Mouse (Mus musculus) CH12.LX (cell line): ENCODE data around the gene Sorbs2. TPM values are rescaled to one million over a fixed set of nuclear protein-coding genes. Genes with fewer than 3 reads are reported as not detected.

Experiments used
- DNase-seq: peaks from one replicate; pipeline ENCODE4 v3.0.0-alpha.2; 2013; ENCODE audit errors: extremely low read depth
- H3K27ac ChIP-seq: 2 replicates; pipeline ENCODE4 v1.5.1; 2012; ENCODE audit warnings: low read depth, mild to moderate bottlenecking, control low read depth, moderate library complexity; ENCODE audit not compliant: insufficient read depth
- H3K27me3 ChIP-seq: replicated peaks from 2 replicates; pipeline ENCODE3; 2012; ENCODE audit warnings: inconsistent platforms
- H3K36me3 ChIP-seq, 2 experiments: replicated peaks in 1 of 2; 2 replicates each; pipeline versions ENCODE3 to v1.6.1; 2012; ENCODE audit warnings: inconsistent platforms in 1 of 2, low read length in 1 of 2, mild to moderate bottlenecking in 1 of 2, mixed read lengths in 1 of 2, moderate library complexity in 1 of 2; ENCODE audit not compliant: control insufficient read depth in 1 of 2, insufficient read depth in 1 of 2
- H3K4me1 ChIP-seq, 2 experiments: 2 replicates each; pipeline ENCODE4 v1.6.1; 2012; ENCODE audit warnings: inconsistent platforms in 1 of 2, moderate library complexity in 1 of 2; ENCODE audit not compliant: insufficient read depth in 2 of 2, control insufficient read depth in 1 of 2
- H3K4me2 ChIP-seq: 2 replicates; pipeline ENCODE4 v1.6.1; 2012; ENCODE audit warnings: low read depth, mild to moderate bottlenecking, control low read depth; ENCODE audit not compliant: poor library complexity, insufficient read depth, severe bottlenecking
- H3K4me3 ChIP-seq, 3 experiments: fragments of 150-350 bp in 1 of 3; sonication (generic) in 1 of 3; replicated peaks in 1 of 3; 2 replicates each; pipeline versions ENCODE3 to v1.5.1; 2011 to 2012; ENCODE audit warnings: low read depth in 2 of 3, low read length in 2 of 3, mild to moderate bottlenecking in 2 of 3, moderate library complexity in 2 of 3, control low read depth in 1 of 3, improper control_type of control experiment in 1 of 3, inconsistent platforms in 1 of 3, mixed read lengths in 1 of 3; ENCODE audit not compliant: poor library complexity in 1 of 3
- H3K79me2 ChIP-seq: replicated peaks from 2 replicates; pipeline ENCODE4 v1.6.1; 2012; ENCODE audit warnings: mild to moderate bottlenecking, moderate library complexity; ENCODE audit not compliant: control insufficient read depth, poor library complexity, insufficient read depth, severe bottlenecking; ENCODE audit errors: extremely low read depth
- H3K9ac ChIP-seq: 2 replicates; pipeline ENCODE4 v1.6.1; 2012; ENCODE audit warnings: low read depth, mild to moderate bottlenecking, control low read depth, moderate library complexity; ENCODE audit not compliant: insufficient read depth
- H3K9me3 ChIP-seq: replicated peaks from 2 replicates; pipeline ENCODE3; 2012; ENCODE audit warnings: low read length, inconsistent platforms, mixed read lengths
- CHD1 ChIP-seq: IDR thresholded peaks from 2 replicates; pipeline ENCODE4 v1.6.1; 2012; ENCODE audit warnings: low read depth, low read length, improper control_type of control experiment, inconsistent platforms
- CHD2 ChIP-seq: IDR thresholded peaks from 2 replicates; pipeline ENCODE4 v1.6.1; 2011; ENCODE audit warnings: low read length, improper control_type of control experiment
- CTCF ChIP-seq, 2 experiments: IDR thresholded peaks in 1 of 2; conservative IDR thresholded peaks in 1 of 2; 2 replicates each; pipeline ENCODE4 v1.5.1; 2011 to 2012; ENCODE audit warnings: low read depth in 2 of 2, low read length in 2 of 2, improper control_type of control experiment in 1 of 2, inconsistent platforms in 1 of 2, mild to moderate bottlenecking in 1 of 2, moderate library complexity in 1 of 2
- E2F4 ChIP-seq: IDR thresholded peaks from 2 replicates; pipeline ENCODE4 v1.6.1; 2011; ENCODE audit warnings: low read depth, low read length, improper control_type of control experiment; ENCODE audit not compliant: insufficient replicate concordance
- ELF1 ChIP-seq: IDR thresholded peaks from 2 replicates; pipeline ENCODE4 v1.6.1; 2014; ENCODE audit warnings: low read depth, mild to moderate bottlenecking, inconsistent platforms, low read length, improper control_type of control experiment
- EP300 ChIP-seq: IDR thresholded peaks from 2 replicates; pipeline ENCODE4 v1.6.1; 2011; ENCODE audit warnings: low read length, improper control_type of control experiment
- HCFC1 ChIP-seq: IDR thresholded peaks from 2 replicates; pipeline ENCODE4 v1.6.1; 2012; ENCODE audit warnings: low read depth, mild to moderate bottlenecking, inconsistent platforms, low read length, improper control_type of control experiment
- IRF4 ChIP-seq: IDR thresholded peaks from 2 replicates; pipeline ENCODE4 v1.6.1; 2014; ENCODE audit warnings: low read depth, mild to moderate bottlenecking, inconsistent platforms, low read length, improper control_type of control experiment
- MAFK ChIP-seq: IDR thresholded peaks from 2 replicates; pipeline ENCODE4 v1.6.1; 2011; ENCODE audit warnings: low read length, improper control_type of control experiment; ENCODE audit not compliant: insufficient replicate concordance
- MEF2A ChIP-seq: IDR thresholded peaks from 2 replicates; pipeline ENCODE4 v1.6.1; 2014; ENCODE audit warnings: low read depth, mild to moderate bottlenecking, inconsistent platforms, low read length, improper control_type of control experiment, borderline replicate concordance
- MXI1 ChIP-seq: IDR thresholded peaks from 2 replicates; pipeline ENCODE4 v1.6.1; 2011; ENCODE audit warnings: mild to moderate bottlenecking, low read depth, low read length, improper control_type of control experiment
- MYC ChIP-seq: IDR thresholded peaks from 2 replicates; pipeline ENCODE4 v1.6.1; 2011; ENCODE audit warnings: low read depth, mild to moderate bottlenecking, improper control_type of control experiment, low read length
- POLR2A ChIP-seq: IDR thresholded peaks from 2 replicates; pipeline ENCODE4 v1.6.1; 2011; ENCODE audit warnings: low read depth, mild to moderate bottlenecking, improper control_type of control experiment, low read length
- RCOR1 ChIP-seq: conservative IDR thresholded peaks from 2 replicates; pipeline ENCODE4 v1.6.1; 2012; ENCODE audit warnings: low read depth, mild to moderate bottlenecking, inconsistent platforms, low read length, improper control_type of control experiment
- TBP ChIP-seq: conservative IDR thresholded peaks from 2 replicates; pipeline ENCODE4 v1.6.1; 2011; ENCODE audit warnings: low read depth, low read length, improper control_type of control experiment
- TCF12 ChIP-seq: IDR thresholded peaks from 2 replicates; pipeline ENCODE4 v1.6.1; 2014; ENCODE audit warnings: low read depth, mild to moderate bottlenecking, inconsistent platforms, low read length, improper control_type of control experiment
- USF1 ChIP-seq: IDR thresholded peaks from 2 replicates; pipeline ENCODE4 v1.6.1; 2014; ENCODE audit warnings: low read depth, mild to moderate bottlenecking, inconsistent platforms, low read length, improper control_type of control experiment
- ZC3H11A ChIP-seq: IDR thresholded peaks from 2 replicates; pipeline ENCODE4 v1.6.1; 2012; ENCODE audit warnings: low read depth, mild to moderate bottlenecking, inconsistent platforms, low read length, improper control_type of control experiment
- ZMIZ1 ChIP-seq: IDR thresholded peaks from 2 replicates; pipeline ENCODE4 v1.6.1; 2012; ENCODE audit warnings: low read depth, mild to moderate bottlenecking, inconsistent platforms, low read length, improper control_type of control experiment
- ZNF384 ChIP-seq: IDR thresholded peaks from 2 replicates; pipeline ENCODE4 v1.6.1; 2012; ENCODE audit warnings: low read depth, low read length, improper control_type of control experiment, inconsistent platforms
- dilution Hi-C: fragments of 300-500 bp; cut with MboI; formaldehyde crosslinking; loops from 2 replicates; pipeline ENCODE4 v1.14.3; 2020; ENCODE audit warnings: low sequenced_read_pairs; ENCODE audit not compliant: extremely low pct_unique_long_range_greater_than_20kb, extremely low pct_ligation_motif_present
- in situ Hi-C: fragments of 300-500 bp; cut with MboI; formaldehyde crosslinking; loops from 3 replicates; pipeline ENCODE4 v1.14.3; 2019; ENCODE audit warnings: low sequenced_read_pairs, low pct_ligation_motif_present, low pct_unique_long_range_greater_than_20kb, mixed read lengths
- polyA plus RNA-seq: library from polyadenylated mRNA; unstranded; fragments of >175 nt; gene quantifications from 2 replicates; pipeline ENCODE4 v1.2.1, GENCODE M21; 2012; ENCODE audit warnings: low read depth; ENCODE audit not compliant: insufficient read length
- total RNA-seq, 2 experiments: library from RNA; depleted of rRNA; stranded (reverse); fragments of 300-350 nt in 1 of 2; fragments of >200 nt in 1 of 2; gene quantifications; 2 replicates each; pipeline ENCODE4 v1.2.3; 2012 to 2014

Gene Sorbs2
- total and polyA plus RNA-seq, 3 experiments: not detected

- dilution Hi-C loops: no loop called here
Measured at GRCm38 (mm10) chr8:45528890-45529289, 21.3 kb downstream of the Sorbs2 start.

DNA sequence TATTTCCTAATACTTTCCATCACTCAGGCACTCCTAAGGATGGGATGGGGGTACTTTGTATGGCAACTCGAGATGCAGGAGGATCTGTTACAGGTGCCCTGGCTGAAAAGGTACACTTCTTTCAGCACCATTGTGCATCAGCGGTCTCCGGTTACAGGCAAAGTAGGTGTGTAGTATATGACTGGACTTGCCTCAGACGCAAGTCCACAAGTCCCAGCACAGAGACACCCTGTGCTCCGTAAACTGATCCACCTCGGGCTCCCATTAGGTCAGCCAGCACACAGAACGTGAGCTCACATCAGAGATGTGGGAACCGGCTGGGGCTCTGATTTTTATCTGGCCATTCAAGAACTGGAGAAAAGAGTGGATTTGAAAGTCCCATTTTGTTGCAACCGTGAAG, 29.0 kb downstream of the Sorbs2 start:
- Histone ChIP-seq H3K27ac (no peak overlapping the region), H3K9ac (no peak overlapping the region), H3K4me3 (no peak overlapping the region), H3K36me3 (no peaks in the 10 kb centered on the region), H3K4me2 (no peak overlapping the region), H3K4me1 (no peaks in the 10 kb centered on the region), H3K27me3 (no peaks in the 10 kb centered on the region), H3K9me3 (no peaks in the 10 kb centered on the region), H3K79me2 (no peaks in the 10 kb centered on the region)
- dilution Hi-C loops (no loop called here), in situ Hi-C loops (no loop called here)
- TF ChIP-seq ZC3H11A: no peak
- no peak for TF ChIP-seq MXI1
- no peak for TF ChIP-seq TCF12
- no peak for TF ChIP-seq POLR2A
- no peak for TF ChIP-seq MYC
- TF ChIP-seq RCOR1: no peak
- TF ChIP-seq ELF1: no peak
- no peak for TF ChIP-seq CHD1
- TF ChIP-seq EP300: no peak
- DNase-seq: no peak

More at GRCm38 (mm10) chr8:45528890-45529289, 21.3 kb downstream of the Sorbs2 start:
- no peaks in the 10 kb centered on the region for H3K79me2 ChIP-seq
- TF ChIP-seq E2F4 (no peak), MYC (no peak), MEF2A (no peak), ZMIZ1 (no peak), IRF4 (no peak), MAFK (no peak), ELF1 (no peak), TBP (no peak), USF1 (no peak), CHD2 (no peak), ZNF384 (no peak), HCFC1 (no peak), CTCF (conservative IDR thresholded peaks at IDR 0.05 in 1 of 2, IDR thresholded peaks at IDR 0.05 in 1 of 2; ENCODE audit: low read depth in 2 of 2, low read length in 2 of 2) (no peak)
- H3K27ac ChIP-seq: no peak overlapping the region
- H3K36me3 ChIP-seq: no peaks in the 10 kb centered on the region
- in situ Hi-C loops: no loop called here
- no peak overlapping the region for H3K4me2 ChIP-seq
- no peak for DNase-seq
- no peak overlapping the region for H3K9ac ChIP-seq
- H3K27me3 ChIP-seq: no peaks in the 10 kb centered on the region
- no peak overlapping the region for H3K4me3 ChIP-seq
- H3K9me3 ChIP-seq: no peaks in the 10 kb centered on the region
- H3K4me1 ChIP-seq: no peaks in the 10 kb centered on the region
